Mouse (Mus musculus) embryonic fibroblast, embryonic 13.5 days (primary cell): ENCODE results near the gene Tbxa2r. TPM values are rescaled to one million over a fixed set of nuclear protein-coding genes. Genes with fewer than 3 reads are reported as not detected.

Experiments
- H3K27ac ChIP-seq: 2 replicates; pipeline ENCODE4 v1.5.1; 2012; ENCODE audit warnings: low read length, control low read depth, inconsistent platforms; ENCODE audit not compliant: insufficient read depth
- H3K4me1 ChIP-seq: 2 replicates; pipeline ENCODE4 v1.6.1; 2011; ENCODE audit warnings: low read length; ENCODE audit not compliant: control insufficient read depth, insufficient read depth
- H3K4me3 ChIP-seq: 2 replicates; pipeline ENCODE4 v1.5.1; 2011; ENCODE audit warnings: mild to moderate bottlenecking, control low read depth, low read length; ENCODE audit not compliant: insufficient read depth
- CTCF ChIP-seq: IDR thresholded peaks from 2 replicates; pipeline ENCODE4 v1.5.1; 2011; ENCODE audit warnings: mild to moderate bottlenecking, control low read depth, low read length, moderate library complexity, borderline replicate concordance; ENCODE audit not compliant: insufficient read depth
- POLR2A ChIP-seq: IDR thresholded peaks from 2 replicates; pipeline ENCODE4 v1.6.1; 2011; ENCODE audit warnings: low read depth, mild to moderate bottlenecking, control low read depth, low read length, moderate library complexity
- polyA plus RNA-seq: library from polyadenylated mRNA; stranded (reverse); fragments of >200 nt; gene quantifications from 2 replicates; pipeline ENCODE4 v1.2.4, GENCODE M21; 2011; ENCODE audit warnings: low read depth; ENCODE audit not compliant: missing spikeins, insufficient read length

Tbxa2r gene
- polyA plus RNA-seq, 1 experiment = 7.4 TPM

DNA sequence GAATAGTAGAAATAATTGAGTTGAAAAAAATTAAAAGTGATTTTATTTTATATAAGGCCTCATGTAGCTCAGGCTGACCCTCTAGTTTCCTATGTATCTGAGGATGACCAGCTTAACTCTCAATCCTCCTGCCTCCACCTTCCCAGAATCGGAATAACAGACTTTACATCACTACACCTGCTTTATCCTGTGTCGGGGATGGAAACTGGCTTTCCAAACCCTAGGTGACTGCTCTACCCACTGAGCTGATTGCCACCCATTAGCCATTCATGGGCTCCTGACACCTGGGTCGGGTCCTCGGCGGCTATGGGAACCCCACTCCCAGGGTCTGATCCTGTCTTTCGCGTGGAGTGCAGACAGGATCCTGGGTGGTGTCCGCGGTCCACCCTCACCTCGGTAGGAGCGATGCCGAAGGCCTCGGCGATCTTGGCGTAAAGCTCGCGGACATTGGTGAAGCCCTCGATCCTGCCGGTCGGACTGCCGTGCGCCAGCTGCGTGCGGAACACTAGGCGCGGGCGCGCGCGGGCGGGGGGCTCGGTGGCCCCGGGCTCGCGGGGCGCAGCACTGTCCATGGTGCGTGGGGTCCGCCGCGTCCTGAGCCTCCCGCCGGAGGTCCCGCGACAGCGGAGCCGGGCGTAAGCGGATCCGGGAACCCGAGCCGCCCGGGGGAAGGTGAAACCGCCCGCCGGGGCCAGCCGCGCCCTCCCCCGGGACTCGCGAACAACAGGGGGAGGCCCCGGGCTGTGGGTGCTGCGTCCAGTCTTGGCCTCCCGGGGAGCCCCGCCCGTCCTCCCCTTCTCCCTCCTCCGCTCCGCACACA, 14.4 kb downstream of the Tbxa2r start, which contains the start of gene Gipc3:
Gene Gipc3, minus strand, starts transcription at position 581 of the 820 bp plus-strand sequence.
- Histone ChIP-seq H3K4me1 (peaks cover 7% of the 10 kb centered on the region; the same call in 1 of the 2 replicates), H3K4me3 (peak within 1 kb of the TSS; percentile 5), H3K27ac (no peak within 1 kb of the TSS)
- TF ChIP-seq POLR2A = no peak
- TF ChIP-seq CTCF = no peak

DNA sequence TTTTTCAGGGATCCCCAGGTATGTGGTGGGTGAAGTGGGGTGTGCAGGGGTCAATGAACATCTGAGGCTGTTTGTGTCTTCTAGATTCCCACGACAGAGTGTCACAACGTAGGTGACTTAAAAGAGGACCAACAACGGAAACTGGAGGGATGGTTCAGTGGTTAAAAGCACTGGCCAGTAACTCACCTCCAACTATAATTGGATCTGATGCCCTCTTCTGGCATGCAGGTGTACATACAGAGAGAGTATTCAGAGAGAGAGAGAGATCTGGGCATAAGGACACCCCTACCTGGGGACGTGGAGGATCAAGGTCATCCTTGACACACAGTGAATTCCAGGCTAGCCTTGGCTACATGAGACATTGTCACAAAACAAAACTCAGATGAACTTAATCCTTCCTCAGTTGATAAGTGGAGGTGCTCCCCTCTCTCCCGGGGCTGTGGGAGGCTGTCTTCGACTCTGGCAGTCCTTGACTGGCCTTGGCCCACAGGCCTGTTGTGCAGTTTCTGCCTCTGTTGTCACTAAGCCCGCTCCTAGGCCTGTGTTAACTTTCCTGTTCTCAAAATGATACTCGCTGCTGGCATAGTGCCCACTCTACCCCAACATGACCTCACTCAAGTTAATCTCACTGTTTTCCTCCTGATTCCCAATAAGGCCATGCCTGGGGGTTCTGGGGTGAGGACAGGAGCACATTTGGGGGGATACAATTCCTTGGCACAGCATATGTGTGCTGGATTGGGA, 16.1 kb downstream of the Tbxa2r start:
- TF ChIP-seq POLR2A (no peak), CTCF (no peak)
- no peak overlapping the region for H3K4me3 ChIP-seq
- H3K27ac ChIP-seq = no peak overlapping the region
- H3K4me1 ChIP-seq = peaks cover 7% of the 10 kb centered on the region; the same call in 1 of the 2 replicates

DNA sequence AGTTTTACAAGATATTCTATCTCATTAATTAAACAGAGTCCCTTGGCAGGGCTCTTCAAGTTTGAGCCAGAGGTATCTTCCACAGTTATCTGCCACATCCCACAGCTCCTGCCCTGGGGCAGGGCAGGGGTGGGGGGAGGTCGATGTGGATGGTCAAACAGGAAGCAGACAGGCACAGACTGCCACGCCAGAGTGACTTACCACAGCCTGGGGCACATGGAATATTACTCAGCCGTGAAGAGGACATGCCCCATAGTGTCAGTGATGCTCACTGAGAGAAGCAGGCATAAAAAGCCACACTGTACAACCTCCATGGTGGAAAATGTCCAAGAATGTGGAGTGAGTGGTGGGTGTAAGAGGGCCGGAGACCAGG, 16.6 kb downstream of the Tbxa2r start:
- TF ChIP-seq POLR2A (no peak), CTCF (no peak)
- Histone ChIP-seq H3K4me1 (peaks cover 7% of the 10 kb centered on the region; the same call in 1 of the 2 replicates), H3K4me3 (no peak overlapping the region), H3K27ac (no peak overlapping the region)

DNA sequence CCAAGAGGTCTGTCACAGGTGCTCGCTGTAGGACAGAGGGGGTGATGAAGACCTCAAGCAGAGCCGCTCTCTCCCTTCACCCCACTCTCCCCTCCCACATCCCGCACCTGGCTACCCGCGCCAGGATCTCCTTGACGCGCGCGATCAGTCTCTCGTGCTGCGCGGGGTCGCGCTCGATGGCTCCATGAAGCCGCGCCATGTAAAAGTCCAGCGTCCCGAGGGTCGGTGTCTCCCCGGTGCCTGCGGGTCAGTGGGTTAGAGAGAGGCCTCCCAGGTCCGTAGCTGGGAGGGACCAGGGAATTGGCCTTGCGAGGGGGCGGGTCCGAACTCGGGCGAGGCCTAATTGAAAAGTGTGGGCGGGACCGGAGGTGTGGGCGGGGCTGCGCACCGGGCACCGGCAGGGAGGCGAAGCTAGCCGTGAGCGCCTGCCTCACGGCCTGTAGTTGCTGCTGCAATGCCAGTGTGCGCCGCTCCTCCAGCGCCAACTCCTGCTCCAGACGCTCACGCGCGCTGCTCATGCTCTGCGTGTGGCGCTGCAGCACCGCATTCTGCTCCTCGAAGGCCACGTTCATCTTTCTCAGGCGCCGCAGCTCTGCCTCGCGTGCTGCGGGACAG, 18.0 kb downstream of the Tbxa2r start:
- Histone ChIP-seq H3K27ac (no peak overlapping the region), H3K4me3 (no peak overlapping the region), H3K4me1 (peaks cover 4% of the 10 kb centered on the region; the same call in 1 of the 2 replicates)
- 0 out of 2 replicates have a peak, but pooled peaks have one; percentile 8 for TF ChIP-seq POLR2A
- TF ChIP-seq CTCF = peak; percentile 45; the same call in 1 of the 2 replicates

DNA sequence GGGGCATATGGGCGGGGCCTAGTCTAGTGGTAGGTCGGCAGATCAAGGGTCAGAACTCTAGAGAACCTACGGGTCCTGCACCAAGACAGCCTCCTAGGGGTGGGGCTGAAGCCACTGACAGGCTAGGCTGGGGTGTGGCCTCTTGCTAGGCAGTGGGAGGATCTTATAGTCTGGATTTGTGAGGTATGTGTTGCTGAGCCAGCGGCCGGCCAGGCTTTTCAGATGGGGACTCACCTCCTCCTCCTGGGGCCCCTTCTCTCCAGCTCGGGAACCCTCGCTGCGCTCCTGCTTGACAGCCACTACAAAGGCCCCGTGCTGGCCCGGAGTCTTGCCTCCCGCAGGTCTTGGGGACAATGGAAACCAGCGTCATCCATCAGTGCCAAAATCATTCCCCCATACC, 20.6 kb downstream of the Tbxa2r start:
- H3K4me3 ChIP-seq = peak overlapping the region; percentile 77
- H3K4me1 ChIP-seq = peaks cover 4% of the 10 kb centered on the region; the same call in 1 of the 2 replicates
- H3K27ac ChIP-seq = peak overlapping the region; percentile 75
- TF ChIP-seq POLR2A (peak; percentile 64), CTCF (no peak)

DNA sequence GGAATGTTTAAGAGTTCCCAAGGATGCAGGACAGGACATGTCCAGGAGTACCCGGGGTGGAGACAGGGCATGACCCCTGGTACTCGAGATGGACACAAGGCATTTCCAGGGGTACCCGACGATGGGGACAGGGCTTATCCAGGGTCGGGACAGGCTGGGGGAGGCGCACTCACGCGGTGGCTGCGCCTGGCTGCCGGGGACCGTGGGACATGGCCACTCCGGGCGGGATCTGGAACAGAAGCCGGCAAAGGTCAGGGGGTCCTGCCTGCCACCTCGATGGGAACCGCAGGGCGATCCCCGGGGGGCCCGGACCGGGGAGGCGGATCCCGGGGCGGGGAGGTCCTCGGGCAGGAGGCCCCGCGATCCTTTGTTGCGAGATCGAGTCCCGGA, 21.4 kb downstream of the Tbxa2r start:
- no peak for TF ChIP-seq CTCF
- TF ChIP-seq POLR2A = peak; percentile 44
- Histone ChIP-seq H3K4me3 (peak overlapping the region; percentile 77), H3K4me1 (peaks cover 4% of the 10 kb centered on the region; the same call in 1 of the 2 replicates), H3K27ac (peak overlapping the region; percentile 75)

DNA sequence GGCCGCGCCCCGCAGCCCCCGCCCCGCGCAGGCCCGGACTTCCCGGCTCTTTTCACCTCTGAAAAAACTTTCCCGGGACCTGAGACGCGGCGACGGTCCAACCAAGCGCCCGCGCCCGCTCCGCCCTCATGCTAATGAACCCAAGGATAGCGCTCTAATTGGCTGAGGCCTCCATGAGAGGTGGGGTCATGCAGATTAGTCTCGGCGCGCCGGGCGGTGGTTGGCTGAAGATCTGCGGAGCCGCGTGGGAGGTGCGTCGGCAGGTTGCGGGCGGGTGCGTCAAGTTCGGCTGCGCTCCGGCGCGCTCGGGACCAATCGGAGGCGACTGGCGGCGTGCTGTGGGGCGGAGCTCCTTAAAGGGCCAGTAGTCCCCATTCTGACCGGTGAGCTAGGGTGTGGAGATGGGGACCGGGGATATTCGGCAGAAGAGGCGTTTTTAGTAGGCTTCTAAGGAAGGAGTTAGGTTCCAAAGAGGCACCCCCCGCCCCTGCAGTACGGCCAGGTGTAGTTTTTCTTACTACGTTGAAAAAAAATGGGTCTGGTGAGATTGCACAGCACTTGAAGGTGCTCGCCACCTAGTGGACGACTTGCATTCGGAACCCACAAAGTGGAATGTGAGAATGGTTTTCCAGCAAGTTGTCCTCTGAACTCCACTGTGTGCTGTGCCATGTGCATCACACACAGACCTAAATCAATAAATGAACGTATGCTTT, 22.0 kb downstream of the Tbxa2r start, which contains the start of gene Hmg20b:
Gene Hmg20b, minus strand, starts transcription at position 130 of the 713 bp plus-strand sequence.
- Histone ChIP-seq H3K27ac (peak within 1 kb of the TSS; percentile 75), H3K4me1 (peaks cover 4% of the 10 kb centered on the region; the same call in 1 of the 2 replicates), H3K4me3 (peak within 1 kb of the TSS; percentile 77)
- TF ChIP-seq CTCF (peak; percentile 67; the same call in 1 of the 2 replicates), POLR2A (no peak)

DNA sequence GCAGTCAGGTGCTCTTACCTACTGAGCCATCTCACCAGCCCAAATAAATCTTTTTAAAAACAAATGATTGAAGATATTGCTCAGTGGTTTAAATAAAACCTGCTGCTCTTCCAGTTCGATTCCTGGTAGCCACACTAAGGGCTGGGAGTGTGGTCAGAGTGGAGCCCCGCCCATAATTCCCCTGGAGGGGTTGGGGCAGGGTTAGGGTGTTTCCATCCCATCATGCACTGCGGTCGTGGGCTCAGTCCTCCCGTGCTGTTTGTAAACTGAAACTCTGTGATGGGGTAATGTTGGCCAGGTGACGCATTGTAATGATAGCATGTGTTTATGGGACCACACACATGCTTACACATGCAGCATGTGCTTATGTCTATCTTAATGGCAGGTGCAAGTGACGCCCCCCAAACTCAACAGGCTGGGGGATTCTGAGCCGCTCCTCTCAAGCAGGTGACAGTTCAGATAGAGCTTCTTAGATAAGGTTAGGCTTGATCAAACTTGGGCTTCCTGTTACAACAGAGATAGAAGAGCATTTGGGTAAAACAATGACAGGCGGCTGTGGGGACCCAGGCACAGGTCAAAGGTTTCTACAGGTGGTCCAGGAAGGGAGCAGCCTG, 23.3 kb downstream of the Tbxa2r start:
- H3K27ac ChIP-seq = no peak overlapping the region
- no peak for TF ChIP-seq POLR2A
- TF ChIP-seq CTCF = no peak
- H3K4me1 ChIP-seq = peaks cover 4% of the 10 kb centered on the region; the same call in 1 of the 2 replicates
- H3K4me3 ChIP-seq = no peak overlapping the region

DNA sequence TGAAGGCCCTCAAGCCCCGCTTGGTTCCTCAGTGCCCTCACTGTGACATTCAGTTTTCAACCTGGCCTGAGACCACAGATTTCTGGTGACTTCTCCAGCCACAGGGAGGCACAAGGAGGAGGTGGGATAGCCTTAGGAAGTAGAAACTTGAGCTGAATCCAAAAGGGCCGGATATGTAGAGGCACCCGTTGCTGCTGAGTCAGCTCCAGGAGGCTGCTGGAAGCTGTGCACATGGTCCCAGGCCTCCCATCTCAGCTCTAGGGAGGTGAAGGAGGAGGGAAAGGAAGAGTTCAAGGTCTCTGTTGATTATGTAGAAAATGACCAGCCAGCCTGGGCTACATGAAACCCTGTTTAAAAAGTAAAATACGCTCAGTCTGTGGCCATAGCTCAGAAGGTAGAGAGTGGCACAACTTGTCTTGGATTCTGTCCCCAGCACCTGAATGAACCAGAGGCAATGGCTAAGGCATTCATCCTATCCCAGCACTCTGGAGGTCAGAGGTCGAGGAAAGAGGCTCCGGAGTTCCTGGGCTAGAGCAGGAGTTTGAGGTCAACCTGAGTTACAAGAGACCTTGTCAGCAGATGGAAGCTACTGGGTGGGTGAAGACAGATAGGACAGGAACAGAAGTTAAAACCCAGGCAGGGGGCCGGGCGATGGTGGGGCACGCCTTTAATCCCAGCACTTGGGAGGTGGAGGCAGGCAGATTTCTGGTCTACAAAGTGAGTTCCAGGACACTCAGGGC, 26.4 kb downstream of the Tbxa2r start:
- Histone ChIP-seq H3K4me1 (0 out of 2 replicates have a peak, but pooled peaks cover 2% of the 10 kb centered on the region), H3K4me3 (no peak overlapping the region), H3K27ac (no peak overlapping the region)
- no peak for TF ChIP-seq POLR2A
